Mouse (Mus musculus) erythroid progenitor cell, adult 5-6 weeks (primary cell): ENCODE data around the gene Olfr1510. TPM values are rescaled to one million over a fixed set of nuclear protein-coding genes. Genes with fewer than 3 reads are reported as not detected.
"Not testable (repeated sequence)": the region's sequence is repeated elsewhere in the genome, so short reads cannot be mapped to it uniquely, and the experiment has no call there.

ENCODE experiments used
- ATAC-seq: replicated peaks from 2 replicates; pipeline ENCODE4 v1.8.0; 2016; ENCODE audit warnings: moderate number of reproducible peaks, mild to moderate bottlenecking, moderate TSS enrichment, inconsistent platforms; ENCODE audit not compliant: poor library complexity, low FRiP score, severe bottlenecking
- total RNA-seq, 2 experiments: library from RNA; stranded (forward) in 1 of 2; stranded (reverse) in 1 of 2; fragments of 150-400 nt in 1 of 2; fragments of 186-747, 209-891 nt in 1 of 2; gene quantifications; 2 replicates each; pipeline versions ENCODE4 v1.2.3 to v1.2.4; 2015 to 2017; ENCODE audit warnings: low replicate concordance in 2 of 2

Olfr1510 gene
- total RNA-seq (2015; ENCODE audit: low replicate concordance) (not detected in 2 replicates), total RNA-seq (2017; ENCODE audit: low replicate concordance) (not detected in 2 replicates)

GRCm38 (mm10) chr14:52414273-52414672 lies at the start of gene Olfr1510:
Olfr1510 (minus strand) TSS chr14:52414373.
- ATAC-seq: no peak

GRCm38 (mm10) chr14:52461928-52462327 lies 47.8 kb upstream of the Olfr1510 start:
- no peak for ATAC-seq

GRCm38 (mm10) chr14:52451138-52451537 lies 37.0 kb upstream of the Olfr1510 start:
- no peak for ATAC-seq

GRCm38 (mm10) chr14:52442690-52443089 lies 28.5 kb upstream of the Olfr1510 start, which contains the start of gene Olfr1509:
Olfr1509 (plus strand) TSS chr14:52442990.
- no peak for ATAC-seq

GRCm38 (mm10) chr14:52427686-52428085 lies 13.5 kb upstream of the Olfr1510 start:
- no peak for ATAC-seq

GRCm38 (mm10) chr14:52410142-52410919 lies 3.8 kb downstream of the Olfr1510 start:
- ATAC-seq: not testable (repeated sequence)

- ATAC-seq: no peak
Observed at GRCm38 (mm10) chr14:52397279-52397678, 16.9 kb downstream of the Olfr1510 start, which contains the start of gene Olfr1511. Olfr1511 (minus strand) TSS chr14:52397379.

GRCm38 (mm10) chr14:52390084-52390848 lies 23.9 kb downstream of the Olfr1510 start:
- not testable (repeated sequence) for ATAC-seq

- ATAC-seq: no peak
Observed at GRCm38 (mm10) chr14:52379068-52379467, 35.1 kb downstream of the Olfr1510 start, which contains the start of gene Olfr1512. Olfr1512 (minus strand) TSS chr14:52379168.

- no peak for ATAC-seq
Observed at GRCm38 (mm10) chr14:52368741-52369140, 45.4 kb downstream of the Olfr1510 start.

Other genes with a start within 250 kb of the Olfr1510 start
- 84.0 and 91.8 TPM in 2 replicates for gene Supt16, start 217.0 kb downstream of the Olfr1510 start, total RNA-seq (2015; ENCODE audit: low replicate concordance)
- 174 and 231 TPM in 2 replicates for gene Supt16, start 217.0 kb downstream of the Olfr1510 start, total RNA-seq (2017; ENCODE audit: low replicate concordance)
- gene Chd8, start 156.6 kb downstream of the Olfr1510 start, total RNA-seq (2015; ENCODE audit: low replicate concordance): 53.0 and 95.2 TPM in 2 replicates
- gene Chd8, start 156.6 kb downstream of the Olfr1510 start, total RNA-seq (2017; ENCODE audit: low replicate concordance): 69.4 and 84.6 TPM in 2 replicates
- gene Tox4, start 135.2 kb downstream of the Olfr1510 start, total RNA-seq (2015; ENCODE audit: low replicate concordance): 14.7 and 27.0 TPM in 2 replicates
- gene Tox4, start 135.2 kb downstream of the Olfr1510 start, total RNA-seq (2017; ENCODE audit: low replicate concordance): 20.1 and 20.3 TPM in 2 replicates
- gene Rab2b, start 134.8 kb downstream of the Olfr1510 start, total RNA-seq (2015; ENCODE audit: low replicate concordance): 5.4 and 6.3 TPM in 2 replicates
- gene Rab2b, start 134.8 kb downstream of the Olfr1510 start, total RNA-seq (2017; ENCODE audit: low replicate concordance): 2.7 and 9.2 TPM in 2 replicates
- gene Mettl3, start 109.2 kb downstream of the Olfr1510 start, total RNA-seq (2015; ENCODE audit: low replicate concordance): 12.2 and 24.9 TPM in 2 replicates
- gene Mettl3, start 109.2 kb downstream of the Olfr1510 start, total RNA-seq (2017; ENCODE audit: low replicate concordance): 22.7 and 38.7 TPM in 2 replicates
- gene Sall2, start 85.6 kb downstream of the Olfr1510 start, total RNA-seq (2015; ENCODE audit: low replicate concordance): 1.1 TPM in 1 of 2 replicates, not detected in the other
- 0.13 and 0.30 TPM in 2 replicates for gene Sall2, start 85.6 kb downstream of the Olfr1510 start, total RNA-seq (2017; ENCODE audit: low replicate concordance)
- gene Olfr1513, start 58.0 kb downstream of the Olfr1510 start, total RNA-seq (2015; ENCODE audit: low replicate concordance): not detected in 2 replicates
- gene Olfr1513, start 58.0 kb downstream of the Olfr1510 start, total RNA-seq (2017; ENCODE audit: low replicate concordance): not detected in 2 replicates
- gene Olfr1512, start 35.2 kb downstream of the Olfr1510 start, total RNA-seq (2015; ENCODE audit: low replicate concordance): not detected in 2 replicates
- gene Olfr1512, start 35.2 kb downstream of the Olfr1510 start, total RNA-seq (2017; ENCODE audit: low replicate concordance): not detected in 2 replicates
- not detected in 2 replicates for gene Olfr1511, start 17.0 kb downstream of the Olfr1510 start, total RNA-seq (2015; ENCODE audit: low replicate concordance)
- not detected in 2 replicates for gene Olfr1511, start 17.0 kb downstream of the Olfr1510 start, total RNA-seq (2017; ENCODE audit: low replicate concordance)
- gene Olfr1509, start 28.6 kb upstream of the Olfr1510 start, total RNA-seq (2015; ENCODE audit: low replicate concordance): not detected in 2 replicates
- not detected in 2 replicates for gene Olfr1509, start 28.6 kb upstream of the Olfr1510 start, total RNA-seq (2017; ENCODE audit: low replicate concordance)
- not detected in 2 replicates for gene Olfr1508, start 53.1 kb upstream of the Olfr1510 start, total RNA-seq (2015; ENCODE audit: low replicate concordance)
- gene Olfr1508, start 53.1 kb upstream of the Olfr1510 start, total RNA-seq (2017; ENCODE audit: low replicate concordance): not detected in 2 replicates
- not detected in 2 replicates for gene Olfr1507, start 81.4 kb upstream of the Olfr1510 start, total RNA-seq (2015; ENCODE audit: low replicate concordance)
- not detected in 2 replicates for gene Olfr1507, start 81.4 kb upstream of the Olfr1510 start, total RNA-seq (2017; ENCODE audit: low replicate concordance)